Mouse (Mus musculus) G1E-ER4 (cell line): ENCODE measurements around the gene Siglech. TPM values are rescaled to one million over a fixed set of nuclear protein-coding genes. Genes with fewer than 3 reads are reported as not detected.

Source experiments
- GATA1 ChIP-seq: IDR thresholded peaks from one replicate; pipeline ENCODE4 v1.8.0; 2012; ENCODE audit warnings: low read length, inconsistent platforms
- polyA plus RNA-seq: library from polyadenylated mRNA; stranded (reverse); fragments of >175 nt; gene quantifications from 2 replicates; pipeline ENCODE4 v1.2.3, GENCODE M21; 2012

The Siglech gene
- polyA plus RNA-seq, 1 experiment, result not detected

- no peak for TF ChIP-seq GATA1
These were observed 32.0 kb downstream of the Siglech start for GRCm38 (mm10) chr7:55799981-55800380.

GRCm38 (mm10) chr7:55809967-55810366 lies 42.0 kb downstream of the Siglech start:
- TF ChIP-seq GATA1, result no peak

DNA sequence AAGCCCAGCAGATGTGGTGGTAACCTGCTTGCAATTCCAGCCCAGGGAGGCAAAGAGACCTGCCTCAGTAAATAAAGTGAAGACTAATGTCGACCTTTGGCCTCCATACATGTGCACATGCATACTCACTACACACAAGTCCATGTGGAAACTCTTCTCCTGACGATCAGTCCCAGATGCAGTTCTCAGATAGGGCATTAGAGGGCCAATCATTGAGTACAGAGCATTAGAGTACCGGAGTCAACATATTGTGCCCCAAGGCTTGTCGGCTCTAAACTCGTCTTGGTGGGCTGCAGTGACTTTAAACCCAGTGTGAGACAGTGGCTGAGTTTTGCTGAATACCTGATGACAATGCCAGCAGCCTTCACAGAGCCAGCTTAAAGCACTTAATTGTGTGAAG lies 56.5 kb downstream of the Siglech start:
- no peak for TF ChIP-seq GATA1

DNA sequence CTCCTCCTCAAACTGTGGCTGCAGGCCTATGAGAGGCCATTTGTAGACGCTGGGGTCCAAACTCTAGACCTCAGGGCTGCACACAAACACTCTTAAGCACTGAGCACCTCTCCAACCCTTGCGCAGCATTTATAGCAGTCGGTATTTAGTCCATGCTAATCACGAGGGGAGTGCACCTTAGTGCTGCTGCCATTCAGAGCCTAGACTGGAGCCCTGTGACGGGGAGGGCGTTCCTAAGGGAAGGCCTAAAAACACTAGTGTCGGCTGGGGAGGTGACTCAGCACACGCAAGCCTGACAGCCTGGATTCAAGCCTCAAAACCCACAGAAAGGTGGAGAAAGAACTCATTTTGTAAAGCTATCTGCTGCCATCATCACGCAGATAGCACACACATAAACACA lies 59.6 kb downstream of the Siglech start:
- TF ChIP-seq GATA1, result no peak

Other genes with a start within 250 kb of the Siglech start
- 2.9 and 5.1 TPM in 2 replicates for gene Tubgcp5, start 26.0 kb downstream of the Siglech start, polyA plus RNA-seq
- gene Cyfip1, start 73.6 kb downstream of the Siglech start, polyA plus RNA-seq, result 49.5 and 55.0 TPM in 2 replicates
- gene Nipa2, start 194.3 kb downstream of the Siglech start, polyA plus RNA-seq, result 13.3 and 24.1 TPM in 2 replicates